Mouse (Mus musculus) liver (tissue): Measurements from ENCODE around the gene Adam15.

Experiments used
- DNase-seq: peaks from one replicate; pipeline ENCODE4 v3.0.0-alpha.2; 2020; ENCODE audit warnings: mixed read lengths

Adam15 gene

DNA sequence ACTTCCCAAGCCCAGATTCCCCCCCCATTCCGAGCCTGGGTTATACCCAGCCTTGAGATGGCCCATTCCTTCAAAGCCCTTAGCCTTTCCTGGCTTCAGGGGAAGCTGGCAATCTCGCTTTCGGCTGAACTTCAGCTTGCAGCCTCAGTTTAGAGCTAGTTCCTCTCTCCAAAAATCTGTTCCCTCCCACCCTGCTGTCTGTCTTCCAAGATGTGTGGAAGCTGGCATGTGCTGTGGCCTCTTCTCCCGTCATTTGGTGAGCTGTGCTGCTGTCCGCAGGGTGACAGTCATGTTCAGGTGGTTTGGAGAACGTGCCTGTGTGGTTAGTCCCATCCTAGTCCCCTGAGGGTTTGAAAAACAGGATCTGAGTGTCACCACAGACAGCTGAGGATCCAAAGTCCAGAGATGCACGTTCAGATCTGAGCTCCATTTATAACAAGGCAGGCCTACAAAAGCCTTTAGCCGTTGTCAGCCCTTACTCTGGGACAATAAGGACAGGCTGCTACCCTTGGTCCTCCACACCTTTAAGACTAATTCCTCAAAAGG, 54.0 kb downstream of the Adam15 start:
- no peak for DNase-seq

GRCm38 (mm10) chr3:89294195-89294594, 55.6 kb downstream of the Adam15 start:
- DNase-seq = no peak

DNA sequence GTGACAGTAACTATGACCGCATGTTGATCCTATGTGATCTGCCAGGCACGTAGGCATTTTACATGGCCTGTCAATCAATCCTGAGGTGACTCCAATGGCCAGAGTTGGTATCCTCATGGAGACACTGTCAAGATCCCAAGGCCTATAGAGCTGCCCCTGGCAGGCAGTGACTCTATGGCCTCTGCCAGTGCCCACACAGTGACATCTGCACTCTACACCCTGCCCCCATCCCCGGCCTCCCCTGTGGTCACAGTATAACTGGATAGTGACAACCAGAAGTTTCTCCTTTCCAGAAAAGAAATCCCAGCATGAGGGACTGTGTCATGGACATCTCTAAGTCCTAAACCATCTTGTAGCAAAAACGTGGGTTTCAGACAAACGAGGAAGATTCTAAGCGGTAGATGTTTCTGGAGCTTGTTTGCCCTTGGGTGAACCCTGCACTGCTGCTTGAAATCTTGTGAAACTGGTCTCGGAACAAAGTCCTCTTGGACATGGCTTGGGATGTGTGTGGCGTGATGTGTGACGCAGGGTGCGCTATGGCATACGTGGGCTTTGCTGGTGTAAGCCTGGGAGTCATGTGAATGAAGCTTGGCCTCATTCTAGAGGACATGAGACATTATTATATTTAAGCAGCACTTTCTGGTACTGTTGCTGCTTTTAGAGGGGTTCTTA, 56.4 kb downstream of the Adam15 start:
- no peak for DNase-seq

DNA sequence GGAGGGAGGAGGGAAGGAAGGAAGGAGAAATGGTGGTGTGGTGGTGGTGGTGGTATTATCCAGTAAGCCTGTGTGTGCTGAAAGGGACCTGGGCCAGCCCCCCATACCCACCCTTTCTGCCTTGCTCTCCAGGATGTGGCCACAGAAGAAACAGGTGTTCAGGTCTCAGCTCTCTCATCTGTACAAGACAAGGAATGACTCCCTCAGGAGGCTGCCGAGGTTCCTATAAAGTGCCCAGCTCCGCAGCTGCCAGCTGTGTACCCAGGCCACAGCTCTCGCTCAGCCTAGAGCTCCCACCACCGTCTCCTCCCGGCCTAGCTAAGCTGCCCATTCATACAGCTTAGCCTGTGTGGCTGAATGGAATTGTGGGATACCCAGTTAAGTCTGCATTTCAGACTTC, 57.5 kb downstream of the Adam15 start:
- no peak for DNase-seq

- DNase-seq = no peak
Observed at GRCm38 (mm10) chr3:89291874-89292273, 57.9 kb downstream of the Adam15 start.
